Comparison of ENCODE assay signal across 9 mouse cellular contexts in the genomic region with DNA sequence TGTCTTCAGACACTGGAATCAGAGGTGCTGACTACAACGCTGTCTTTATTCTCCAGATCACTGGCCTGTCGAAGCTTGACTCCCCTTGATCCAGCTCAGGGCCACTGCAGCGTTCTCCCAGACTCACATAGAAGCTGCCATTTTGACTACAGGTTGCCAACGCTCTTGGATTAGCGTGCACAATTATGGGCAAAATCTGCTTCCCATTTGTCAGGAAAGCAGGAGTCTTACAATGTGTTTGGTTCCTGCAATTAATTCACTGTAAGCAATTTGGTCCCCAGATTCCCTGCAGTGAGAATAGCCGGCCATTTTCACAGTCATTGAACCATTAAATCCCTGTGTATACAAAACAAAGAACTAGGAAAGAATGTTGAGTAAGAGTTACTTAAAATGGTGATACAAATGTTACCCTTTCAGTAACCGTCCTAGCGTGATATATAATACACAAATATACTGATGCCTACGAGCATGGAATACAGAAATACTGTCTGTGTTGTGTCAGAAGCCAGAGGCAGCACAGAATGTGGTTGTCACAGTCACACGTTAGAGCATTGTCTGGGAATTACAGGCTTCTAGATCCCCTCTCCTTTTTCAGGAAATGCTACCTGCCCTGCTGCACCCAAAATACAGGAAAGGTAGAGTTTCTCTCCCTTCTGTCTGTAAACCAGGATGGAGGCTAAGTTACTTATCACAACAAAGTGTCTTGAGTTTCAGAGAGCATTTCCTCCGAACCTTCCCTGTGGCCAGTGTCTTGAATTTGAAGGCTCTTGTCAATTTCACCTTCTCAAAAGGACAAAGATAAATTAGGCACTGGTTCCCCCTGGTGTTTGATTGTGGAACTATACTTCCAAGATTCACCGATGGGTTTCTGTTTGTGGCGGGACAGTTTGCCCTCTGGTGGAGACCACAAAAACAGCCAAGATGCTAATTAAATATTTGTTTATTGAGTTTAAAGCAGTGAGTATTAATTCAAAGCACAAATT. TPM values are rescaled to one million over a fixed set of nuclear protein-coding genes. Genes with fewer than 3 reads are reported as not detected.
DNase-seq lines count a peak whose midpoint lies in the region; ATAC-seq and TF ChIP-seq lines count a peak whose summit lies in the region.
"Had no signal": no experiment of that assay in that cellular context is flagged by ENCODE, and none has a peak within 500 bp of the region (broad histone marks: within the 10 kb centered on the region; RNA-seq: fewer than 3 reads in every experiment).

No protein-coding gene starts in this region.

- no peak for ATAC-seq in liver, embryonic 12.5 days
- ATAC-seq in frontal cortex, adult (ENCODE audit: low TSS enrichment): peak; percentile 92
- peak; percentile 63 for ATAC-seq in hindbrain, postnatal 0 days
- no peak; the same call in 1 of the 2 replicates for ATAC-seq in midbrain, embryonic 14.5 days (ENCODE audit: low FRiP score, low TSS enrichment)

- H3K4me1 ChIP-seq in liver, embryonic 12.5 days: no peaks in the 10 kb centered on the region
- H3K4me1 ChIP-seq in hindbrain, postnatal 0 days (ENCODE audit: insufficient read depth, low read length): no peaks in the 10 kb centered on the region
- H3K4me1 ChIP-seq in midbrain, embryonic 14.5 days (ENCODE audit: control insufficient read depth, insufficient read depth, low read length): peaks cover 8% of the 10 kb centered on the region; the same call in 1 of the 2 replicates
- H3K4me1 ChIP-seq: stomach, embryonic 15.5 days had no signal

- H3K9me3 ChIP-seq in liver, embryonic 12.5 days (replicated peaks): no peaks in the 10 kb centered on the region
- 0 out of 2 replicates have a peak, but pooled peaks cover 3% of the 10 kb centered on the region for H3K9me3 ChIP-seq in hindbrain, postnatal 0 days (ENCODE audit: low read length)
- H3K9me3 ChIP-seq in midbrain, embryonic 14.5 days (ENCODE audit: control insufficient read depth, low read length): no peaks in the 10 kb centered on the region
- H3K9me3 ChIP-seq: stomach, embryonic 15.5 days had no signal

- H3K4me3 ChIP-seq in liver, embryonic 12.5 days: no peak overlapping the region
- no peak overlapping the region for H3K4me3 ChIP-seq in hindbrain, postnatal 0 days (ENCODE audit: low read length)
- H3K4me3 ChIP-seq in midbrain, embryonic 14.5 days (replicated peaks; ENCODE audit: low read depth, low read length): no peak overlapping the region
- H3K4me3 ChIP-seq: stomach, embryonic 15.5 days had no signal

- 52% methylated on average over 13 of the region's 13 CpGs for whole genome bisulfite sequencing in liver, embryonic 12.5 days (ENCODE audit: insufficient replicate concordance)
- 22% methylated on average over 13 of the region's 13 CpGs for WGBS in hindbrain, postnatal 0 days
- WGBS in midbrain, embryonic 14.5 days: 14% methylated on average over 13 of the region's 13 CpGs

- peak; percentile 50 for DNase-seq in liver
- DNase-seq in cerebellum, adult 9-10 months: peak; percentile 92
- peak; percentile 96 for DNase-seq in hindbrain, postnatal 0 days (ENCODE audit: low spot score)
- peak; percentile 37 to 96 for DNase-seq in left cerebral cortex, adult 9 months (ENCODE audit: low spot score in 2 of 2)
- peak; percentile 97 for DNase-seq in midbrain, embryonic 14.5 days
- peak; percentile 55 for DNase-seq in spleen, adult 12 weeks (ENCODE audit: low spot score)

- peak; percentile 98 for TF ChIP-seq CTCF in hindbrain, postnatal 0 days (IDR thresholded peaks at IDR 0.05; ENCODE audit: low read depth)

- no peaks in the 10 kb centered on the region for H3K36me3 ChIP-seq in liver, embryonic 12.5 days
- H3K36me3 ChIP-seq in hindbrain, postnatal 0 days (ENCODE audit: insufficient read depth, low read length): no peaks in the 10 kb centered on the region
- H3K36me3 ChIP-seq in midbrain, embryonic 14.5 days (ENCODE audit: control insufficient read depth, insufficient read depth, low read length): no peaks in the 10 kb centered on the region
- H3K36me3 ChIP-seq: stomach, embryonic 15.5 days had no signal

- H3K4me2 ChIP-seq in liver, embryonic 12.5 days: no peak overlapping the region
- peak overlapping the region; percentile 30 for H3K4me2 ChIP-seq in hindbrain, postnatal 0 days (ENCODE audit: low read depth, low read length)
- H3K4me2 ChIP-seq in midbrain, embryonic 14.5 days (ENCODE audit: low read length): peak overlapping the region; percentile 38
- H3K4me2 ChIP-seq: stomach, embryonic 15.5 days had no signal

- H3K9ac ChIP-seq in liver, embryonic 12.5 days: no peak overlapping the region
- H3K9ac ChIP-seq in hindbrain, postnatal 0 days (replicated peaks; ENCODE audit: low read length): no peak overlapping the region
- no peak overlapping the region for H3K9ac ChIP-seq in midbrain, embryonic 14.5 days (replicated peaks; ENCODE audit: low read length)
- H3K9ac ChIP-seq: stomach, embryonic 15.5 days had no signal

- H3K27ac ChIP-seq in liver, embryonic 12.5 days: no peak overlapping the region
- H3K27ac ChIP-seq in hindbrain, postnatal 0 days: no peak overlapping the region
- peak overlapping the region; percentile 50 for H3K27ac ChIP-seq in midbrain, embryonic 14.5 days (replicated peaks; ENCODE audit: low read depth, low read length)
- H3K27ac ChIP-seq: stomach, embryonic 15.5 days had no signal

- H3K27me3 ChIP-seq in liver, embryonic 12.5 days (replicated peaks): no peaks in the 10 kb centered on the region; the same call in 1 of the 2 replicates
- H3K27me3 ChIP-seq in hindbrain, postnatal 0 days (ENCODE audit: insufficient read depth, low read length): no peaks in the 10 kb centered on the region
- H3K27me3 ChIP-seq in midbrain, embryonic 14.5 days (ENCODE audit: control insufficient read depth, insufficient read depth, low read length): no peaks in the 10 kb centered on the region
- H3K27me3 ChIP-seq: stomach, embryonic 15.5 days had no signal

RNA-seq across cellular contexts. Expression of a gene that starts 34.0 kb away (rescaled TPM):
- 7.3 and 7.6 TPM in 2 replicates for polyA plus RNA-seq in liver, embryonic 12.5 days (2016; fragmentation: Nextera tagmentation; extraction: Ambion mirVana)
- total RNA-seq in hindbrain, postnatal 0 days (2014; rRNA removed): 25.3 and 26.5 TPM in 2 replicates
- polyA plus RNA-seq in hindbrain, postnatal 0 days (2015; fragmentation: Nextera tagmentation; extraction: Ambion mirVana): 33.2 and 33.6 TPM in 2 replicates
- 57.0 and 66.1 TPM in 2 replicates for polyA plus RNA-seq in midbrain, embryonic 14.5 days (2014; fragmentation: Nextera tagmentation; extraction: Ambion mirVana)

Comparison
In these comparisons a context has a peak if more than half of its experiments do, and no peak if none do; other contexts are left out.
1. ATAC-seq: peak in frontal cortex, adult (single experiment) and hindbrain, postnatal 0 days (single experiment); none in liver, embryonic 12.5 days (single experiment) and midbrain, embryonic 14.5 days (single experiment).
2. Peak in every context shown above with its lines, with median percentiles within 50 percentile points of each other: DNase-seq.